Mouse (Mus musculus) lung, embryonic 15.5 days (tissue): ENCODE measurements around the gene Ddit4. TPM values are rescaled to one million over a fixed set of nuclear protein-coding genes. Genes with fewer than 3 reads are reported as not detected.

ENCODE experiments used
- ATAC-seq: fragments of 200-750 bp; cut with Nextera tagmentation; 2 replicates; pipeline ENCODE4 v1.8.0; 2017; ENCODE audit warnings: moderate number of reproducible peaks, borderline replicate concordance; ENCODE audit not compliant: low FRiP score, low TSS enrichment; ENCODE audit errors: extremely low read depth
- H3K27ac ChIP-seq: fragments of 300-500 bp; sonication (generic); 2 replicates; pipeline ENCODE4 v1.5.1; 2015; ENCODE audit warnings: moderate library complexity, mild to moderate bottlenecking, inconsistent platforms
- H3K27me3 ChIP-seq: fragments of 300-500 bp; sonication (generic); 2 replicates; pipeline ENCODE4 v1.6.1; 2015; ENCODE audit warnings: inconsistent platforms
- H3K36me3 ChIP-seq: fragments of 300-500 bp; sonication (generic); 2 replicates; pipeline ENCODE4 v1.6.1; 2015; ENCODE audit warnings: inconsistent platforms
- H3K4me1 ChIP-seq: fragments of 300-500 bp; sonication (generic); 2 replicates; pipeline ENCODE4 v1.6.1; 2015; ENCODE audit warnings: inconsistent platforms
- H3K4me2 ChIP-seq: fragments of 300-500 bp; sonication (generic); 2 replicates; pipeline ENCODE4 v1.6.1; 2015; ENCODE audit warnings: inconsistent platforms, mild to moderate bottlenecking, moderate library complexity
- H3K4me3 ChIP-seq: fragments of 300-500 bp; sonication (generic); 2 replicates; pipeline ENCODE4 v1.5.1; 2015; ENCODE audit warnings: mild to moderate bottlenecking, inconsistent platforms
- H3K9ac ChIP-seq: fragments of 300-500 bp; sonication (generic); 2 replicates; pipeline ENCODE4 v1.6.1; 2015; ENCODE audit warnings: inconsistent platforms
- H3K9me3 ChIP-seq: fragments of 300-500 bp; sonication (generic); 2 replicates; pipeline ENCODE4 v1.6.1; 2016; ENCODE audit warnings: inconsistent platforms
- WGBS: fragments of 180-500 bp; shearing (Covaris S2); methylation state at CpG from one replicate; pipeline ENCODE4 v1.1.7; 2015; 5-methylcytosine and 5-hydroxymethylcytosine counted together
- polyA plus RNA-seq: library from polyadenylated mRNA; unstranded; fragments of >200 nt; fragmentation: Nextera tagmentation; extraction: Ambion mirVana; gene quantifications from 2 replicates; pipeline ENCODE4 v1.2.1, GENCODE M21; 2015

Gene Ddit4
- polyA plus RNA-seq, 1 experiment from 2014 or later = 43.2 TPM

GRCm38 (mm10) chr10:59930996-59931395, 20.6 kb downstream of the Ddit4 start:
- Histone ChIP-seq H3K4me2 (no peak overlapping the region), H3K27ac (no peak overlapping the region), H3K36me3 (no peaks in the 10 kb centered on the region), H3K9ac (no peak overlapping the region), H3K27me3 (no peaks in the 10 kb centered on the region), H3K9me3 (no peaks in the 10 kb centered on the region), H3K4me1 (peaks cover 7% of the 10 kb centered on the region), H3K4me3 (no peak overlapping the region)
- ATAC-seq = peak; percentile 76; the same call in 1 of the 2 replicates
- WGBS = 30% methylated on average over 10 of the region's 10 CpGs

DNA sequence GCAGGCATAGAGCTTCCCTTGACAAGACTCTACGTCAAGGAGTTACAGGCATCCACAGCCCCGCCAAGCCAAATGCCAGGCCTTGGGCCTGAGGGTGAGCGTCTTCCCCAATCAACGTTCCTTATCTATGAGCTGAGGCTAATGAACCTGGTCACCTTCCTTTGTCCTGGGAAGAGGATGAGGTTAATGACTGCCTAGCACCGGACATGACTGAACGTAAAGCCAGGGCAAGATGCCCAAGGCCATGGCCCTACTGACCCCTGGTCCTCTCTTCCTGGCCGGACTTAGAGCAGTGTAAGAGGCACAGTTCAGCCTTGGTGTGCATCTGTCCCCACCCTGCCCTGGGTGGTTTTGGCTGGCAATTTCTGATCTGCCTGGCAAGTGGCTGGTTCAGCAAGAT, 22.4 kb downstream of the Ddit4 start:
- Histone ChIP-seq H3K4me3 (no peak overlapping the region), H3K9ac (no peak overlapping the region), H3K4me2 (no peak overlapping the region), H3K36me3 (no peaks in the 10 kb centered on the region), H3K4me1 (peaks cover 11% of the 10 kb centered on the region), H3K27ac (no peak overlapping the region), H3K9me3 (no peaks in the 10 kb centered on the region), H3K27me3 (no peaks in the 10 kb centered on the region)
- WGBS = 90% methylated on average over 7 of the region's 7 CpGs
- no peak for ATAC-seq

- no peak for ATAC-seq
- 32% methylated on average over 3 of the region's 3 CpGs for WGBS
- Histone ChIP-seq H3K9ac (no peak overlapping the region), H3K4me2 (no peak overlapping the region), H3K9me3 (no peaks in the 10 kb centered on the region), H3K27ac (no peak overlapping the region), H3K4me3 (no peak overlapping the region), H3K36me3 (no peaks in the 10 kb centered on the region), H3K4me1 (peaks cover 30% of the 10 kb centered on the region), H3K27me3 (no peaks in the 10 kb centered on the region)
Measured at GRCm38 (mm10) chr10:59924305-59924704, 27.3 kb downstream of the Ddit4 start.

DNA sequence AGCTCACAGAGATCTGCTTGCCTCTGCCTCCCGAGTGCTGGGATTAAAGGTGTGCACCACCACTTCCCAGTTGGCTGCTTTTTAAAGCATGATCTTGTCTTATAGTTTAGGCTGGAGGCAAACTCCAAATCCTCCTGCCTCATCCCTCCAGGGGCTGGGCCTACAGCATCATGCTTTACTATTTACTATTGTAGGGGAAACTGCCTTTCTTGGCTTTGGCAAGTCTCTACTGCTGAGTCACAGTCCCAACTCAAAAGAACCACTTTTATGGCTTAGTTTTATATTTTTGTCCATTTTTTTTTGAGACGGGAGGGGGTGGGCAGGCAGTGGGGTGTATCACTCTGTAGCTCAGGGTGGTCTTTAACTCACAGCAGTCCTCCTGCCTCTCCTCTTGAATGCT, 28.1 kb downstream of the Ddit4 start:
- no peak overlapping the region for H3K27ac ChIP-seq
- ATAC-seq = no peak
- 78% methylated on average over 2 of the region's 2 CpGs for WGBS

DNA sequence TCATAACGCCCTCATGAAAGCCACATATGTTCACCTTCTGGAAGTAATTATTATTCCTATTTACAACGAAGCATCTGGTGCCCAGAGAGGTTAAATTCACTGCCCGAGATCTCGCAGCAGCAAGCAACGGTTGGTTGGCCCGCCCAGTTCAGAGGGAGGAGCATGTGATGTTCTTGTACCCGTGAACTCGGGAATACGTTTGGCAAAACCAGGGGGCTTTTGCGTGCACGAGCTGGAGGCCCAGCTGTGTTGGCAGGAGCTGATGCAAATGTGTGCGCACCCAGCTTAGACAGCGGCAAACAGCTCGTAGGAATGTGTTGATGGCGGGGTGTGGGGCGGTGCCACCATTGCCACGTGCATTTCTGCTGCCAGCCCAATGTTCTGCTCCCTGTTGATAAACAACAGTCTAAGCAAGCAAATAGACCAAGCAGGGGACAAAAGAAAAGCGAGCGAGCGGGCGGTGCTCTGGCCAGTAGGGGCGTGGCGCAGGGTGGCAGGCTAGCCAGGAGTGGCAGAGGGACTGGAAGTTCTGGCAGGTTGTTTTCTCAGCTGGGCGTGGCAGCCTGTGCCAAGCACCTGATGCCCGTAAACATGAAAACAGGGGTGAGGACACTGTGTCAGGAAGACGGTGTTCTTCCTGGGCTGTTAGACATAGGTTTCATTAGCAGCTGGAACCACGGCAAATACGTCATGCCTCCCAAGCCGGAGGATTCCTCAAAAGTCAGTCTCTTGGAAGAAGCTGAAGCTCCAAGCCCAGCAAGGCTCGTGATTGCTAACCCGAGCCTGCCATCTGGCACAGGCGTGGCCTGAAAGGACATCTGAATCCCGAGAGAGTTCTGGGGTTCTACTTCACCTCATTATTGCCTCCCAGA, 30.6 kb downstream of the Ddit4 start:
- H3K4me3 ChIP-seq = peak overlapping the region; percentile 42
- peak; percentile 40; the same call in 1 of the 2 replicates for ATAC-seq
- WGBS = 3% methylated on average over 33 of the region's 33 CpGs
- peak overlapping the region; percentile 74 for H3K27ac ChIP-seq
- H3K9me3 ChIP-seq = no peaks in the 10 kb centered on the region
- peak overlapping the region; percentile 39 for H3K9ac ChIP-seq
- H3K27me3 ChIP-seq = no peaks in the 10 kb centered on the region
- H3K36me3 ChIP-seq = no peaks in the 10 kb centered on the region
- peak overlapping the region; percentile 86 for H3K4me2 ChIP-seq
- peaks cover 46% of the 10 kb centered on the region for H3K4me1 ChIP-seq

More for the DNA sequence above, 28.1 kb downstream of the Ddit4 start:
- Histone ChIP-seq H3K36me3 (no peaks in the 10 kb centered on the region), H3K4me1 (peaks cover 33% of the 10 kb centered on the region), H3K9ac (no peak overlapping the region), H3K4me3 (no peak overlapping the region), H3K4me2 (no peak overlapping the region), H3K9me3 (no peaks in the 10 kb centered on the region), H3K27me3 (no peaks in the 10 kb centered on the region)

GRCm38 (mm10) chr10:59920485-59920809, 31.2 kb downstream of the Ddit4 start:
- Histone ChIP-seq H3K36me3 (no peaks in the 10 kb centered on the region), H3K4me2 (peak overlapping the region; percentile 86), H3K4me3 (peak overlapping the region; percentile 42), H3K9me3 (no peaks in the 10 kb centered on the region), H3K27ac (peak overlapping the region; percentile 74), H3K9ac (peak overlapping the region; percentile 39; the same call in 1 of the 2 replicates), H3K27me3 (no peaks in the 10 kb centered on the region), H3K4me1 (peaks cover 52% of the 10 kb centered on the region)
- no peak for ATAC-seq
- 31% methylated on average over 7 of the region's 7 CpGs for WGBS

DNA sequence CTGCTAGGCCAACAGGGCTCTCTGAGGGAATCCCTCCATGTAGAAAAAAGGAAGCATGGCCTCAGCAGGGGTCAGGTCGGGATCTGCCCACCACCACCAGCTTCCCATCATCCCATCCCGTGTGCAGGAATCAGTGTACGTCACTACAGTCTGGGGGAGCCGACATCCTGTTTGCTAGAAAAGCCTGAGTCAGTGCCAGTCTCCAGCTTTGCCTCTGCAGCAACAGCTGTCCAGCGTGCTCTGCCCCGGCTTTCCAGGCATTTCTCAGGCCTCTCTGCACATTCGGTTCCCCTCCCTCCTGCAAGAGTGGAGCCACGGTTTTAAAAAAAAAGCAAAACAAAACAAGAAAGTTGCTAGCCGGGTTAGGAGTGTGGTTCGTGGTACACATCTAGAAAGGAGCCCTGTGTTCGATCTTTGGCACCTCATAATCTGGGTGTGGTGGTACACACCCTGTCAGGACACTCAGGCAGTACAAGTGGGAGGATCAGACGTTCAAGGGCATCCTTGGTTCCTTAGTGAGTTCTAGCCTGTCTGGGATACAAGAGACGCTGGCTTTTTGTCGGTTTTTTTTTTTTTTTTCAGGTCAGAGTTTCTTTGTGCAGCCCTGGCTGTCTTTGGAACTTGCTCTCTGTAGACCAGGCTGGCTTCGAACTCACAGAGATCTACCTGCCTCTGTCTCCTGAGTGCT, 32.0 kb downstream of the Ddit4 start:
- Histone ChIP-seq H3K9me3 (no peaks in the 10 kb centered on the region), H3K4me2 (no peak overlapping the region), H3K27me3 (no peaks in the 10 kb centered on the region), H3K4me1 (peaks cover 55% of the 10 kb centered on the region), H3K27ac (peak overlapping the region; percentile 74), H3K4me3 (no peak overlapping the region), H3K9ac (no peak overlapping the region), H3K36me3 (no peaks in the 10 kb centered on the region)
- peak; percentile 48; the same call in 1 of the 2 replicates for ATAC-seq
- WGBS = 29% methylated on average over 15 of the region's 15 CpGs

DNA sequence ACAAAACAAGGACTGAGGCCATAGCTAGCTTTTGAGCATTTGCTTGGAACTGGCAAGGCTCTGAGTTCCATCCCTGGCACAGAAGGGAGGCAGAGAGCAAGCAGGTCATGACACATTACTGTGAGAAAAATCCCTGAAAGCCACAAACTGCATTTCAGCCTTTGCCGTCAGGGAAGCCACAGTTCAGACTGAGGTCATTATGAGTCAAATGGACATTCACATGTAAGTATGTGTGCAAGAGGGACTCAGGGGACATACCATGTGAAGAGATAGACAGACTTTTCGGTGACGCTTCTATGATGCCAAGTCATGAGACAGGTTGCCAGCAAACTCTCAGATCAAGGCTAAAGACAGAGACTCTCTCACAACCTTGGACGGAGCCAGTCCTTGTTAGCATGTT, 33.5 kb downstream of the Ddit4 start:
- Histone ChIP-seq H3K27me3 (no peaks in the 10 kb centered on the region), H3K4me2 (no peak overlapping the region), H3K4me3 (no peak overlapping the region), H3K36me3 (no peaks in the 10 kb centered on the region), H3K9ac (no peak overlapping the region), H3K4me1 (peaks cover 49% of the 10 kb centered on the region), H3K9me3 (no peaks in the 10 kb centered on the region), H3K27ac (no peak overlapping the region)
- ATAC-seq = no peak
- WGBS = 92% methylated on average over 4 of the region's 4 CpGs

GRCm38 (mm10) chr10:59916649-59917048, 35.0 kb downstream of the Ddit4 start:
- Histone ChIP-seq H3K27me3 (no peaks in the 10 kb centered on the region), H3K9me3 (no peaks in the 10 kb centered on the region), H3K9ac (peak overlapping the region; percentile 7; the same call in 1 of the 2 replicates), H3K4me2 (peak overlapping the region; percentile 63), H3K4me1 (peaks cover 53% of the 10 kb centered on the region), H3K27ac (peak overlapping the region; percentile 87), H3K4me3 (peak overlapping the region; percentile 26), H3K36me3 (no peaks in the 10 kb centered on the region)
- ATAC-seq = peak; percentile 78
- WGBS = 1% methylated on average over 10 of the region's 10 CpGs

DNA sequence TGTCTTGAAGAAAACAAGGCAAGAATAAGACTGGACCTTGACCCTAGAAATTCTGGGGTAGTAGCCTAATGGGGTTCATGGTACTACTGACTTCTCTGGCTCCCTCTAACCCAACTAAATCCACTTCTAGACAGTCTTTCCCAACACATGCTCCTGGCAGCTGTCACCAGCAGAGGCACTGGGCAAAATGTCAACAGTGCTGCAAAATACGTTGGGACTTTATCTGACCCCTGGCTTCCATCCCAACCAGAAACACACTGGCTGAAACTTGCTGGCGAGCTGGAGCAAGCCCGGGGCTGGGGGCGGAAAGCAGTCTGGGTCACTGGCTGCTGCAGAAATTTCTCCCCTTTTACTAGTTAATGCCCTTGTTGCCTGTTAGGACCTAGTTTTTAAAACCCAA, 35.5 kb downstream of the Ddit4 start:
- H3K27ac ChIP-seq = peak overlapping the region; percentile 87
- WGBS = 1% methylated on average over 4 of the region's 4 CpGs
- peak overlapping the region; percentile 26 for H3K4me3 ChIP-seq
- H3K27me3 ChIP-seq = no peaks in the 10 kb centered on the region
- H3K36me3 ChIP-seq = no peaks in the 10 kb centered on the region
- H3K9ac ChIP-seq = peak overlapping the region; percentile 7; the same call in 1 of the 2 replicates
- H3K4me1 ChIP-seq = peaks cover 53% of the 10 kb centered on the region
- ATAC-seq = peak; percentile 35
- H3K4me2 ChIP-seq = peak overlapping the region; percentile 63
- H3K9me3 ChIP-seq = no peaks in the 10 kb centered on the region

- Histone ChIP-seq H3K4me2 (no peak overlapping the region), H3K9me3 (no peaks in the 10 kb centered on the region), H3K4me3 (no peak overlapping the region), H3K27me3 (no peaks in the 10 kb centered on the region), H3K9ac (no peak overlapping the region), H3K4me1 (peaks cover 53% of the 10 kb centered on the region), H3K36me3 (no peaks in the 10 kb centered on the region), H3K27ac (peak overlapping the region; percentile 87)
- WGBS = 74% methylated on average over 8 of the region's 8 CpGs
- ATAC-seq = no peak
Measured at GRCm38 (mm10) chr10:59915196-59915962, 36.3 kb downstream of the Ddit4 start.
